Mouse (Mus musculus) heart, adult 2 months (tissue): Measurements from ENCODE around the gene Setdb2. TPM values are rescaled to one million over a fixed set of nuclear protein-coding genes. Genes with fewer than 3 reads are reported as not detected.

ENCODE experiments used
- DNase-seq, 2 experiments: peaks; one replicate each; pipeline ENCODE4 v3.0.0; 2021
- H3K27ac ChIP-seq: fragments of 200-600 bp; 2 replicates; pipeline ENCODE4 v1.8.1; 2022
- H3K27me3 ChIP-seq: fragments of 200-500 bp; 2 replicates; pipeline ENCODE4 v1.6.1; 2012; ENCODE audit warnings: mild to moderate bottlenecking, low read length, inconsistent platforms, mixed read lengths; ENCODE audit not compliant: control insufficient read depth, insufficient read depth
- H3K36me3 ChIP-seq: fragments of 200-500 bp; 2 replicates; pipeline ENCODE4 v1.6.1; 2012; ENCODE audit warnings: low read length, inconsistent platforms; ENCODE audit not compliant: control insufficient read depth, insufficient read depth
- H3K4me1 ChIP-seq: fragments of 200-500 bp; 2 replicates; pipeline ENCODE4 v1.6.1; 2011; ENCODE audit warnings: low read length; ENCODE audit not compliant: control insufficient read depth, insufficient read depth
- H3K4me3 ChIP-seq: fragments of 200-600 bp; 2 replicates; pipeline ENCODE4 v1.8.1; 2022
- H3K79me2 ChIP-seq: fragments of 200-500 bp; replicated peaks from 2 replicates; pipeline ENCODE4 v1.6.1; 2012; ENCODE audit warnings: mild to moderate bottlenecking, inconsistent platforms, low read length, moderate library complexity, mixed read lengths; ENCODE audit not compliant: control insufficient read depth, insufficient read depth
- H3K9ac ChIP-seq: fragments of 200-500 bp; 2 replicates; pipeline ENCODE4 v1.6.1; 2012; ENCODE audit warnings: low read depth, mild to moderate bottlenecking, control low read depth, inconsistent platforms, low read length, mixed read lengths
- CTCF ChIP-seq: fragments of 200-600 bp; IDR thresholded peaks from 2 replicates; pipeline ENCODE4 v1.8.1; 2022; ENCODE audit warnings: antibody characterized with exemption, mild to moderate bottlenecking, moderate library complexity
- EP300 ChIP-seq: fragments of 200-500 bp; IDR thresholded peaks from 2 replicates; pipeline ENCODE4 v1.6.1; 2011; ENCODE audit warnings: low read depth, low read length, control low read depth; ENCODE audit not compliant: insufficient read depth
- POLR2A ChIP-seq: fragments of 200-500 bp; IDR thresholded peaks from 2 replicates; pipeline ENCODE4 v1.6.1; 2011; ENCODE audit warnings: mild to moderate bottlenecking, low read depth, low read length, control low read depth; ENCODE audit not compliant: insufficient read depth
- WGBS: fragments of 180-500 bp; shearing (Covaris S2); methylation state at CpG from one replicate; pipeline ENCODE4 v1.1.7; 2018; 5-methylcytosine and 5-hydroxymethylcytosine counted together
- intact Hi-C: fragments of 180-260 bp; cut with DNase I; formaldehyde crosslinking; loops from one replicate; pipeline ENCODE4 v1.15.1; 2025
- polyA plus RNA-seq: library from polyadenylated mRNA; depleted of rRNA; stranded (reverse); fragments of >200 nt; gene quantifications from 2 replicates; pipeline ENCODE4 v1.2.3, GENCODE M21; 2012
- total RNA-seq, 2 experiments: library from RNA; stranded (reverse); gene quantifications; 2 replicates each; pipeline ENCODE4 v1.2.3; 2021

The Setdb2 gene
- total and polyA plus RNA-seq, 3 experiments: 1.2 to 10.5 (median 7.8) TPM

GRCm38 (mm10) chr14:59466503-59466902 lies 25.8 kb upstream of the Setdb2 start:
- WGBS: 96% methylated on average over 2 of the region's 2 CpGs
- DNase-seq: no peak
- Histone ChIP-seq H3K27ac (no peak overlapping the region), H3K4me3 (no peak overlapping the region), H3K27me3 (no peaks in the 10 kb centered on the region), H3K9ac (no peak overlapping the region), H3K36me3 (peaks cover 4% of the 10 kb centered on the region), H3K4me1 (peaks cover 2% of the 10 kb centered on the region), H3K79me2 (no peaks in the 10 kb centered on the region)
- intact Hi-C loops: no loop called here
- TF ChIP-seq EP300 (no peak), CTCF (no peak), POLR2A (no peak)

GRCm38 (mm10) chr14:59447981-59448380 lies 7.3 kb upstream of the Setdb2 start:
- intact Hi-C loops: no loop called here
- H3K79me2 ChIP-seq: peaks cover 1% of the 10 kb centered on the region; the same call in 1 of the 2 replicates
- H3K36me3 ChIP-seq: no peaks in the 10 kb centered on the region
- no peak overlapping the region for H3K9ac ChIP-seq
- TF ChIP-seq EP300: no peak
- TF ChIP-seq POLR2A: no peak
- TF ChIP-seq CTCF: no peak
- H3K4me1 ChIP-seq: no peaks in the 10 kb centered on the region; the same call in 1 of the 2 replicates
- no peaks in the 10 kb centered on the region for H3K27me3 ChIP-seq
- DNase-seq: no peak
- no peak overlapping the region for H3K27ac ChIP-seq
- no peak overlapping the region for H3K4me3 ChIP-seq

- Histone ChIP-seq H3K4me3 (no peak overlapping the region), H3K9ac (no peak overlapping the region), H3K36me3 (no peaks in the 10 kb centered on the region), H3K27me3 (no peaks in the 10 kb centered on the region), H3K79me2 (peaks cover 1% of the 10 kb centered on the region; the same call in 1 of the 2 replicates), H3K27ac (no peak overlapping the region), H3K4me1 (no peaks in the 10 kb centered on the region; the same call in 1 of the 2 replicates)
- intact Hi-C loops: no loop called here
- TF ChIP-seq CTCF (no peak), EP300 (no peak)
- DNase-seq: no peak
- WGBS: 85% methylated on average over 1 of the region's 1 CpGs
Measured at GRCm38 (mm10) chr14:59445421-59445820, 4.7 kb upstream of the Setdb2 start.

GRCm38 (mm10) chr14:59441472-59441805 lies 755 bp upstream of the Setdb2 start:
- WGBS: 2% methylated on average over 6 of the region's 6 CpGs
- Histone ChIP-seq H3K27me3 (no peaks in the 10 kb centered on the region), H3K4me3 (peak overlapping the region; percentile 89), H3K36me3 (no peaks in the 10 kb centered on the region; the same call in 1 of the 2 replicates), H3K9ac (peak overlapping the region; percentile 92), H3K4me1 (peaks cover 2% of the 10 kb centered on the region), H3K79me2 (peaks cover under 1% of the 10 kb centered on the region; the same call in 1 of the 2 replicates), H3K27ac (peak overlapping the region; percentile 92)
- TF ChIP-seq EP300 (no peak), CTCF (no peak), POLR2A (no peak)
- DNase-seq: no peak
- intact Hi-C loops: no loop called here

GRCm38 (mm10) chr14:59440039-59440438 lies 645 bp downstream of the Setdb2 start:
- Histone ChIP-seq H3K9ac (peak overlapping the region; percentile 93; the same call in 1 of the 2 replicates), H3K4me3 (peak overlapping the region; percentile 89), H3K36me3 (no peaks in the 10 kb centered on the region; the same call in 1 of the 2 replicates), H3K79me2 (0 out of 2 replicates have a peak, but pooled peaks cover 2% of the 10 kb centered on the region), H3K27ac (peak overlapping the region; percentile 92), H3K4me1 (peaks cover 2% of the 10 kb centered on the region), H3K27me3 (no peaks in the 10 kb centered on the region)
- intact Hi-C loops: loop anchor here (1.0 kb wide), 1 partner anchor 75 kb away; the partner anchor contains the start of gene Phf11d
- 3% methylated on average over 7 of the region's 7 CpGs for WGBS
- DNase-seq: no peak
- TF ChIP-seq EP300 (no peak), CTCF (no peak), POLR2A (no peak)

GRCm38 (mm10) chr14:59438505-59438904 lies 2.2 kb downstream of the Setdb2 start:
- intact Hi-C loops: loop anchor here (10.0 kb wide), 1 partner anchor 234 kb away; the partner anchor contains the start of gene Rcbtb1
- Histone ChIP-seq H3K27me3 (no peaks in the 10 kb centered on the region), H3K79me2 (0 out of 2 replicates have a peak, but pooled peaks cover 2% of the 10 kb centered on the region), H3K36me3 (no peaks in the 10 kb centered on the region; the same call in 1 of the 2 replicates), H3K4me3 (no peak overlapping the region), H3K4me1 (peaks cover 2% of the 10 kb centered on the region), H3K9ac (no peak overlapping the region), H3K27ac (no peak overlapping the region)
- DNase-seq: no peak
- 64% methylated on average over 2 of the region's 2 CpGs for WGBS
- TF ChIP-seq POLR2A: no peak
- TF ChIP-seq EP300: no peak
- no peak for TF ChIP-seq CTCF
